Mouse (Mus musculus): ENCODE data around the gene Nfe2l2.

- TF ChIP-seq CTCF (IDR thresholded peaks at IDR 0.05; ENCODE audit: extremely low read depth, insufficient read depth, insufficient read length, insufficient replicate concordance): no peak
- no peak for TF ChIP-seq POLR2A (IDR thresholded peaks at IDR 0.05; ENCODE audit: low read depth, low read length)
Measured at GRCm38 (mm10) chr2:75687040-75687749, 17.2 kb downstream of the Nfe2l2 start.
